Mouse (Mus musculus) ES-E14 (cell line): ENCODE results near the gene Lysmd2.

Experiments
- HCFC1 ChIP-seq: IDR thresholded peaks from 2 replicates; pipeline ENCODE4 v1.6.1; 2012; ENCODE audit warnings: low read length, inconsistent platforms, borderline replicate concordance; ENCODE audit not compliant: insufficient read depth
- MAFK ChIP-seq: IDR thresholded peaks from 2 replicates; pipeline ENCODE4 v1.6.1; 2014; ENCODE audit warnings: mild to moderate bottlenecking, low read depth, low read length, inconsistent platforms; ENCODE audit not compliant: insufficient read depth
- ZC3H11A ChIP-seq: IDR thresholded peaks from 2 replicates; pipeline ENCODE4 v1.6.1; 2012; ENCODE audit warnings: low read depth, mild to moderate bottlenecking, inconsistent platforms, low read length, borderline replicate concordance

DNA sequence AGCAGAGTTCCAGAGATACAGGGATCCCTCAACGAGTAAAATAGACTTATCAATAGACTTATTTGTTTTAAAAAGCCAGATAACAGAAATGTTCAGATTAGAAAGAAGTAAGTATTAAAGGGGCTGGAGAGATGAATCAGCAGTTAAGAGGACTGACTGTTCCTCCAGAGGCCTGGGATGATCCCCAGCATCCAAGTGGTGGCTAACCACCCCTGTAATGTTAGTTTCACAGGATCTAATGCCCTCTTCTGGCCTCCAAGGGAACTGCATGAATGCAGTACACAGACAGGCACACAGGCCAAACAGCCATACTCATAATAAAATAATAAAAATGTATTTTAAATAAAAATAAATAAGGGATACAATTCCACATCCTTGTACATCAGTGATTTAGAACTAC lies 7.4 kb downstream of the Lysmd2 start:
- TF ChIP-seq ZC3H11A (no peak), MAFK (no peak), HCFC1 (no peak)
